Mouse (Mus musculus) NIH3T3 (cell line): ENCODE measurements around the gene Aamp.
A peak's percentile ranks its signal among the peaks of the same experiment; 100 is the strongest.

Experiments used
- DNase-seq: peaks from one replicate; pipeline ENCODE4 v3.0.0-alpha.2; 2012; ENCODE audit warnings: low read depth

Gene Aamp

GRCm38 (mm10) chr1:74300347-74301110 is 16.0 kb upstream of the Aamp start:
- DNase-seq, result no peak

- peak; percentile 59 for DNase-seq
These were observed 14.5 kb upstream of the Aamp start for GRCm38 (mm10) chr1:74298996-74299395.

GRCm38 (mm10) chr1:74298157-74298750 is 13.7 kb upstream of the Aamp start:
- DNase-seq, result no peak

DNA sequence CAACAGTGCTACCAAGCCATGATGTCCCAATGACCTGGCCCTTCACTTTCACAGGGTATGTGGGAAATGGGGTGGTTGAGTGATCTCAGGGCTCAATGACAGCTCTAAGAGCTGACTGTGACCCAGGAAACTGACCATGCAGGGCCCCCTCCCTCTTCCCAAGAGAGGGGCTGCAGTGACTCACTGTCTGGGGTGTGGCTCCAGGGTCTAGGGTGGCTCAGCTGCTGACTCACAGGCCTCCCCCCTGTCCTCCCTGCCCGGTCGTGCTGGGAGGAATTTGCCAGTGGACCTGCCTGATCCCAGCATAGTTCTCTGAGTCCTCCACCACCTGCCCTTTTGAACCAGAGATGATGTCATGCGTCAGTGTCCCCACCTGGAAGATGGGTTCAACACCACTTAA is 12.7 kb upstream of the Aamp start:
- peak; percentile 64 for DNase-seq

DNA sequence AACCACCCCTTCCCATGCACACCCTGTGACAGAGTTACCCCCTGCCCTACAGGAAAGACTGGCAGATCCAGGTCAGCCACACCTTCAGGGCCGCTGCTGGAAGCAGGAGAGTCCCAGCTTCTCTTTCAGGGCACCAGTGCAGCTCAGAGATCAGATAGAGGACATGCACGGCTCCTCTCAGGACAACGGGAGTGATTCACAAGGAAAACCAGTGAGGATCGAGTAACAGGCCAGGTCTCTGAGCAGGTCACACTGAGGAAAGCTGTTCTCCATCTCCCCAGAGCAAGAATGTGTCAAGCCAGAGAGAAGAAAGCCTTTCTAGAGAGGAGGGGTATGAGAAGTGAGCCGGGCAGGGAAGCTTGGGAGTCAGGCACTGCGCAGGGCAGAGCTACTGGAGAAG is 11.9 kb upstream of the Aamp start:
- peak; percentile 50 for DNase-seq

DNA sequence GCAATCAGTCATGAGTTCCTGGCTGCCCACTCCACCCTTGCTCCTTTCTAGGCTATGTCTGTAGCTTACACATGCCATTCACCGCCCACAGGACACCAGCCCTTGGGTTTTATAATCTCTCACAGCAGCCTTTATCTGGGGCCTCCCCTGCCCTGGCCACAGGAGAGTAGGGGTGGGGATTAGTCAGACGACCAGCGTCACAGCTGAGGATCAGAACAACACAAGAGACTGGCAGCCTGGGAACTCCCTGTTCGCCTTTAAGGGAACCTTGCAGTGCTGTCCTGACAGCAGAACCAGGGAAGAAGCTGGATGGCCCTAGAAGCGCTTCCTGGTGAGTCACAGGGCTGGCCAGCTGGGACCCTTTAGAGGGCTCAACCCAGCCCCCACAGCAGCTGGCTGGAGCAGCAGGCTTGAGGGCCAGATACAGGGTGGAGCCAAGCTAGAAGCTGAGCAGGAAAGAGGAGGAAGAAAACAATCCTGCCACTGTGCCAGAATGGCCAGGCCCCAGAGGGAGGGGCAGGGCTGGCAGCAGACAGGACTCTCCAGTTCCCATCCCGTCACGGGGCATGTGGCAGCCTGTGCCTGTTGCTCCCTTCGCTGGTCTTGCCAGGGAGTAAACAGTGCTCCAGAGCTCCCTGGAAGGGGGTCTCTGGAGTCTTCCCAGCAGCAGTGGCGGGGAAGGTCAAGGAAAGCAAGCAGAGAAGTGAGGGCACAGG is 11.1 kb upstream of the Aamp start:
- DNase-seq, result peak; percentile 97

DNA sequence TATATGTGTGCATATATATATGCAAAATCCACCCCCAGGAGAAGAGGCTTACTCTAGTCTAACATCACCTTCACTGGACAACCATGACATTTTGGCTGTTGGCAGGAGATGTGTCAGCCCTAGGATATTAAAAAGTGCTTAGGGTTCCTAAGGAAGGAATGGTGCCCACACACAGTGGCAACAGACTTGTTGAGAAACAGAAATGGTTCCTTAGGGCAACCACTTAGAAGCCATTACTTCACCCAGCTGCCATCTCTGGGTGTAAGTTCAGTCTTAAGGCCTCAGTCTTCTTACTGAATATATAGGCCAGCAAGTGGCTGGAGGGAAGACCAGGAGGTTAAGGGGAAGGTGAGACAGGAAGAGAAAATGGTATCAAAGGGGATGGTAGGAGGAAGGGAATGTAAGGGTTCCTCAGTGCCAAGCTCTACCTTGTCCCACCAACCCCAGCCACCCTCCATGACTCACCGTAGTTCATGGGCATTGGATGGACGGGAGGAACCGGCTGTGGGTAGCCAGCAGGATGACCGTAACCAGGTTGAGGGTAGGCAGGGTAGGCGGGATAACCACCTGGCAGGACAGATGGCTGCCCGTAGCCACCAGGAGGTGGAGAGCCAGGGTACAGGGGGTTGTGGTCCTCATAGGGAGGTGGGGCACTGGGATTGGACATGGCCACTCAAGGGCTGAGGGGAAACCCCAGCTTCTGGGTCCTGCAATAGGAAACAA is 10.4 kb upstream of the Aamp start:
- no peak for DNase-seq

DNA sequence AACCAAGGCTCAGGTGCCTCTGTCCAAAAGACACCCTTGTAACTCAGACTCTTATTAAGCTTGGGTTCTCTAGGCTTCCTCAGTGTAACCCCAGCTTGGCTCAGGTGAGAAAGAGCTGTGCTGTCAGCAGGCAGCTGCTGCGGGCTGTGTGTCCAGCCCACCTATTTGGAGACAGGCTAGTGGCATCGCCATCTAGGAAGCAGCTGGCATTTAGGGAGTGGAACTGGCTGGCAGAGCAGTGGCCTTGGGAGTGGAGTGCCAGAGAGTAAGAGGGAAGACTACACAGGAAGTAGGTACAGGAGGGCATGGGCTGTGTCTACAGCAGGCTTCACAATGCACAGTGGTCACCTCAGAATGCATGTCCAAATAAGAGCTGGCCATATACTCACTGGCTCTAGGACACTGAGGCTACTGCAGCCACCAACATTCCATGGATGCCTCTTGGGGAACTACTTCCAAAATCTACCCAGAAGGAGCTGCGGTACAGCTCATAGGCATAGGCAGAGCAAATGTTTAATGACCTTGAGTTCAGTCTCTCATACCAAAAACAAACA is 9.6 kb upstream of the Aamp start:
- no peak for DNase-seq

DNA sequence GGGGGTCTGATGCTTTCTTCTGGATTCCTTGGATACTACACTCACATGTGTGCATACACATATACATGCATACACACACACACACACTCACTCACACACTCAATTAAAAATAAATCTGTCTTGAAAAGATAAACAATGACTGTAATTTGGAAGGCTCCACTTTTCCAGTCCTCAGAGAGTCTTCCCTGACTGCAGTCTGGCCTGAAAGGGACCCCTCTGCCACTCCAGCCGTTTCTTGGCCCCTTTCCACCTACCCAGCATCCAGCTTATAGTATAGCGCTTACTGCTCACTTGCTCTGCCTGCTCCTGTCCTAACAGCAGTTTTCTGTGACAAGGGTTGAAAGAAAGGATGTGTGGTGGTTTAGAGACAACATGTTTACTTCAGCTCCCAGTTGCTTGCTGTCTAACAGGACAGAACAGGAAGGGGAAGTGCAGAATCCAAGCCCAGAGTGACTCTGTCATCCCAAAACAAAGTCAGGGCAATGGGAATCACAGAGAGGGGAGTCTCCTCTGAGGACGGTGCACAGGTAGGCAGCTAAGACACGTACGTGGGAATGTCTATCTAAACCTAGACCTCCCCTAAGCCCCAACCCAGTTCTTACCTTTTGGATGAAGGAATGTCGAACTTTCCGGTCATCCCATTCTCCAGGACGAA is 8.9 kb upstream of the Aamp start:
- DNase-seq, result no peak

DNA sequence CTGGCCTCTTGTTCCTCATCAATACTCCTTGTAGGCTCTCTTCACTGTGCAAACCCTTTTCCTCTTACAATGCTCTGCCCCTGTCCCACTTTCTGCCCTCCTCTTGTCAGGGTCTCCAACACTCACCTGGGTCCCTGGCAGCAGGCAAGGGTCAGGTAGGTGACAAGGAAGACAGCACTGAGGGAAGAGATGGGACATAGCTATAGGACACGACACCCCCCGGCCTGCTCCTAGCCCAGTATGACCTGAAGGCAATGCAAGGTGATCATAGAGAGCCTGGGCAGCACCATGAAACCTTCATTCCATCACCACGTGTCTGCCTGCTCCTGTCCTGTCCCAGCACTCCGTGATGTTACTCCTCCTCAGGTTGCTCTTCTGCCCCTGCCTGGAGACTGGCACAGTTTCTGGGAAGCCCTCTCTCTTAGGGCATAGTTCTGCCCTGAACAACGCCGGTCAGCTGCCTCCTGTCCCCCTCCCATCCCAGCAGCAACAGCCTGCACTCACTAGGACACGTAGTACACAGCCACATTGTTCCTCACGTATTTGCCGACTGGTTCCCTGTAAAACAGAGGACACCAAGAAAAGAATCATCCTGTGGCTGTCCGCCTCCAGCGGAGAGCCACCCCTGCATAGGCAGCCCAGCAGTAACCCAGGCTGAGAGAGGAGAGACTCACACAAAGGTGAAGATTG is 7.9 kb upstream of the Aamp start:
- DNase-seq, result no peak

GRCm38 (mm10) chr1:74290141-74290540 is 5.6 kb upstream of the Aamp start:
- DNase-seq, result no peak

GRCm38 (mm10) chr1:74289740-74290139 is 5.2 kb upstream of the Aamp start:
- no peak for DNase-seq

DNA sequence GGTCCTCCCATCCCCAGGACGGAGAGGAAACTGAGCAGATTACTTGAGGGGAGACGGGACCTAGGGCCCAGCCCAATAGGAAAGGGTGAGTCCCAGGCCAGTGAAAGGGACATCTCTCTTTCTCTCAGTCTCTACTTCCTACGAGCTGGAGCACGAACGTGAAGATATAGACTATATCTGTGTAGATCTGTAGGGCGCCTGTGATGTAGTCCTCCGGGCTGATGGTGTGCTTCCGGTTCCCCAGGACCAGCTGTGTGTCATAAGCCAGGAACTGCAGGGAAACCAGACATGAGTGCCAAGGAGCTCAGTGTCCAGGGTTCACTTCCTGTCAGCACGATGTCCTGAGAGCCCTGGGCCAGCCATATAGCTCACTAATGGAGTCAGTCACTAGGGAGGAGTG is 4.7 kb upstream of the Aamp start:
- DNase-seq, result no peak

DNA sequence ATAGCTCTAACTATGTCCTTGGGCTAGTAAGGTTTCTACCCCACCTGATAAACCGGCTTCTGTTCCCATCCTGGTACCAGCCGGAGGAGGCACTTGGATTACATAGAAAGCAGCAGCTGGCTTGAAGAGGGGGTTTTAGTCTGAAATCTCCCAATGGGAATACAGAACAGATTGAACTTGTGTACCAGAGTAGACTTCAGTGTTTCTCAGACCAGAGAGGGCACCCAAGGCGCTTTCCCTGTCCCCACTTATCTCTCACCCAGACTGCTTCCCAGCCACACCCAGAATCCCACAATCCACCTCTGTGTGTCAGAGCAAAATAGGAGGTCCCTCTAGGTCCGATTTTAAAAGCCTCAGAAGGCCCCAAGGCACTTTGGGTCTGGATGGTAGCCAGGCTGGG is 3.8 kb upstream of the Aamp start:
- DNase-seq, result no peak

DNA sequence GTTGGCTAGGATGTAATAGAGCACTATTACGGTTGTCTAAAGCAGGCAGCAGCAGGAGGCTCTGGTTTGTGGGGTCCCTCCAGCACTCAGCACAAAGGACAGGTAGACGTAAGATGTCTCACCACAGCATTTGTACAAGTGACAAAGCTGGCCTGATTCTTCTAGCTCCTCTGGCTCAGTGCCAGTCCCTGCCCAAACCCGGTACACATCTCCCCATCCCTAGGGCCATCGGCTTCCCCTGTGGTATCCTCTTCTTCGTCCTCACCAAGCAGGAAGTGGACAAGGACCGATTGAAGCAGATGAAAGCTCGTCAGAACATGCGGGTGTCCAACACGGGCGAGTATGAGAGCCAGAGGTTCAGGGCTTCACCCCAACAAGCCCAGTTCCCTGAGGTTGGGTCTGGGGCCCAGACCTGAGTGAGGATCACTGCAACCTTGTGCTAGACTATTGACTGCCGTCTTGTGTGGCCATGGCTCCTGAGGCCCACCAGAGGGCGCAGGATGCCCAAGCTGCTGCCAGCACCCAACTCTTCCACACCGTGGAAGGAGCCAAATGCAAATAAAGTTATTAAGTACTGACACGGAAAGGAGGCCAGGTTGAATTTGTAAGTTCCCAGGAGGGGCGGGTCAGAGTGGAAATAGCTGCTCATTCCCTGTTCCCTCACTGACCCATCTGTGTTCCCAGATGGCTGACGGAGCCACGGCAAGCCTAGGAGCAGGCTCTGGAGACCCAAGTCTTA is 2.5 kb upstream of the Aamp start:
- peak; percentile 61 for DNase-seq

DNA sequence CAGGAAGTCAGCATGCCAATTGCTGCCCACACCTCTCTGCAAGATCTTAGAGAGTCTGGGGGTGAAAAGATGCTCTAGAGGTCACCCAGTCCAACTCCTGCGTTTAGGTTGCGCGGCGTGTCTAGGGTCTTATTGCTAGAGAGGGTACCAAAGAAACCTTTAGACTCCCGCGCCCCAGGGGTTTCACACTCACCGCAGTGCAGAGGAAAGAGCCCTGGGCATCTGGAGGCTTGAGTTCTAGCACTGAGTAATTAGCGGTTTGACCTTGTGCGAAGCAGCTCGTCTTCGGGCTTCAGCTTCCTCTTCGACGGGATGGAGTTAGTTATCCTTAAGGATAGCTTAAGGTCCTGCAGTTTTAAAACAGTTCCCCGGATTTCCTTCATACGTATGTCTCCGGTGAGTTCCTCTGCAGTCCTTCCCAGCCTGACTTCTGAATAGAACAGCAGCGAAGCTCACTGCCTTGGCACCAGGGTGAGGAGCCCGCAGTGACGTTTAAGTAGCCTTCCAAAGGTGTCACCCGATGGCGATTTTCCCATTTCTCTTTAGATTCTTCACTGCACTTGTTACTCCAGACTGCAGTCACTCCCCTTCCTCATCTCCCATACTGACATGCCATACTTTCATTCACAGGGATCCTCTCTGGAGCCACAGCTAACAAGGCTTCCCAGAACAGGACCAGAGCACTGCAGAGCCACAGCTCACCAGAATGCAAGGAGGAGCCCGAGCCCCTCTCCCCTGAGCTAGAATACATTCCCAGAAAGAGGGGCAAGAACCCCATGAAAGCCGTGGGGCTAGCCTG is 873 bp upstream of the Aamp start:
- DNase-seq, result peak; percentile 41

DNA sequence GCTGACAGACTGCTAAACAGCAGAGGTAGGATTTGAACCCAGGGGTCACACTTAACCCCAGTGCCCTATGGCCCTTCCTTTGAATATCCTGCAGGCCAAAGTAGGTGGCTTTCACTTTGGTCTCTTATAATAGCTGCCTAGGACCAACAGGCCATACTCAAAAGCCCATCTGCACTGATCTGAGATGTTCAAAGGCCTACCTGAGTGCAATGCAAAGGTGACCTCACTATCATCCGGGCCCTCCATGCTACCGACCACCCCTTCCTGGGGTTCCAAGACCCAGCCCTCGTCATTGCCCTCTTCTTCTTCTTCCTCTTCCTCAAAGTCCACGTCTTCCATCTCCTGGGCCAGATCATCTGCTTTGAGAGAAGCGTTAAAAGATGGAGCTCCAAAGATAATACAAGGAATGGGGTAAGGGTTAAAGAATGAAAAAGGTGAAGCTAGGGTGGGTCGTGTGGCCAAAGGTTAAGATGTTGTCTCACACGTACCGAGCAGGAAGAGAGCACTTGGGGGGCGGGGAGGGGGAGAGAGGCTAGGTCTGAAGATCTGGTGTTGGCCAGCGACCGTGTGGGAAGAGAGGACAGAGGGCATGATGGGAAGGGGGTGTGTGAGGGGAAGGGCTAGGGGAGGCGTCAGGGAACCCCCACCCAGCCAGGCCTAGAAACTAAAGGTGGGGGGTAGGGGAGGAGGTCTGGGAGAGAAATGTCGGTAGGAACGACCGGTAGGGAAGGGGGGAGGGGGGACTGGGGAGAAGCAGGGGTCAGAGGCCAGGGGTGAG is 663 bp downstream of the Aamp start:
- peak; percentile 70 for DNase-seq

DNA sequence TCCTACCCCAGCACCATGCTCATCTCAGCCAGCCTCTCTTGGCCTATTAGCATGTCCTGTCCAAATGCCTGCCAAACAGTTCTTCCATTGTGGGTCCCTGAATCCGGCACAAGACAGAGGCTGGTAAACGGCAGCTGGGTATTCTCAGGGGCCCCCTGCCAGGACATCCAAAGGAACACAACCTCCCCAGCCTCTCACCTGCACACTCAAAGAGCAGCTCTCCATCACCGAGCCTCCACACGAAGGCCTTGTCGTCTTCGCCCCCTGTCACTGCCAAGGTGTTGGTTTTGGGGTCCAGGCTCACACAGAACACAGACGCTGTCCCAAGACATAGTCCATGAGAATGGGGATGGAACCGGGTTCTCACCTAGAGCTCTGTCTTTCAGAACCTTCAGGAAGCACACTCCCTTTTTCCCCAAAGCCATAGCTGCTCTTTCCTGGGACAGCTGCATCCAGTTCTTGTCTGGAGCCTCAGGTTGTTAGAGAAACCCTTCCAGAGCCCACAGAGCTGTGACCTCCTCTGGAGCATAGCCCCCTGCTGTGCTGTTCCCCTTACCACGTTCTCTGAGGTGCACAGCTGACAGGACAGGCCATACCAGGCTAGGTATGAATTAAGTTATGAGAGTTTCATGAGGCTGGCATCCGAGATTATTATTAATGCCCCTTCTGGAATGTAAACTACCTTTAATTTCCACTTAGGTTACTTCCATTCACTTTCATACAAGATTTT is 1.5 kb downstream of the Aamp start:
- DNase-seq, result no peak
